Mouse (Mus musculus) ovary, postnatal 36 days (tissue): Measurements from ENCODE around the gene Cbll1.

Experiments used
- DNase-seq: peaks from one replicate; pipeline ENCODE4 v3.0.0; 2022; ENCODE audit warnings: low spot score, mixed read lengths

Gene Cbll1

GRCm38 (mm10) chr12:31499314-31500131 lies at the start of gene Cbll1:
Cbll1 (minus strand) TSS chr12:31499616.
- DNase-seq = peak; percentile 93

GRCm38 (mm10) chr12:31546061-31546460 lies 46.6 kb upstream of the Cbll1 start:
- no peak for DNase-seq

GRCm38 (mm10) chr12:31545219-31545618 lies 45.8 kb upstream of the Cbll1 start:
- no peak for DNase-seq

- no peak for DNase-seq
Observed at GRCm38 (mm10) chr12:31541541-31541940, 42.1 kb upstream of the Cbll1 start.

GRCm38 (mm10) chr12:31539783-31540182 lies 40.4 kb upstream of the Cbll1 start:
- DNase-seq = no peak

- DNase-seq = no peak
Observed at GRCm38 (mm10) chr12:31537515-31538230, 38.3 kb upstream of the Cbll1 start.

- no peak for DNase-seq
Observed at GRCm38 (mm10) chr12:31534060-31534843, 34.8 kb upstream of the Cbll1 start.

GRCm38 (mm10) chr12:31533218-31533908 lies 33.9 kb upstream of the Cbll1 start:
- no peak for DNase-seq

GRCm38 (mm10) chr12:31532054-31532453 lies 32.6 kb upstream of the Cbll1 start:
- DNase-seq = no peak

GRCm38 (mm10) chr12:31527407-31527806 lies 28.0 kb upstream of the Cbll1 start:
- DNase-seq = no peak

GRCm38 (mm10) chr12:31521371-31521770 lies 22.0 kb upstream of the Cbll1 start:
- DNase-seq = no peak

- DNase-seq = no peak
Observed at GRCm38 (mm10) chr12:31520119-31520518, 20.7 kb upstream of the Cbll1 start.

GRCm38 (mm10) chr12:31513724-31514503 lies 14.5 kb upstream of the Cbll1 start:
- DNase-seq = no peak

- DNase-seq = no peak
Observed at GRCm38 (mm10) chr12:31512634-31513411, 13.4 kb upstream of the Cbll1 start.

- no peak for DNase-seq
Observed at GRCm38 (mm10) chr12:31511218-31511617, 11.8 kb upstream of the Cbll1 start.

- no peak for DNase-seq
Observed at GRCm38 (mm10) chr12:31508496-31508895, 9.1 kb upstream of the Cbll1 start.

- DNase-seq = no peak
Observed at GRCm38 (mm10) chr12:31507718-31508364, 8.4 kb upstream of the Cbll1 start.

- DNase-seq = no peak
Observed at GRCm38 (mm10) chr12:31503211-31503610, 3.8 kb upstream of the Cbll1 start.

- DNase-seq = no peak
Observed at GRCm38 (mm10) chr12:31501266-31501665, 1.9 kb upstream of the Cbll1 start.

GRCm38 (mm10) chr12:31500196-31500595 lies 780 bp upstream of the Cbll1 start:
- no peak for DNase-seq
